Mouse (Mus musculus): Measurements from ENCODE around the gene Ifngr1. TPM values are rescaled to one million over a fixed set of nuclear protein-coding genes. Genes with fewer than 3 reads are reported as not detected.

Ifngr1 gene
- total and polyA plus RNA-seq, 3 experiments, result 15.4 to 18.6 TPM; not detected in 1

DNA sequence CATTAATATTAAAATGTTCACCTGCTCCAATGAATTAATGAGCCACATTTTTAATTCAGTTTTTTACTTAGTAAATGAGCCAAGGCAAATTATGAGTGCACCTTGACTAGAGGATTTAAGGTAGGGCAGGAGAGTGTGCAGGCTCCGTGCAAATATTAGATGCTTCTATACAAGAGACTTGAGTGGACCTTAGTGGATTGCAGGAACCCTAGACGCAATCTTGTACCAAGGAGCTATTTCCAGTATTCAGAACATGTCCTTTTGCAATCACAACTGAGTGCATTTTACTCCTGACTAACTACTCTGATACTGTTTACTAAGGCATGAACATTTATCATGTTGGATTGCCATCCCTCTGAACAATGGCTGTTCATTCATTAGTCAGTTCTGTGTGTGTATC is 19.9 kb downstream of the Ifngr1 start:
- Histone ChIP-seq H3K4me1 (ENCODE audit: control insufficient read depth in 1 of 2, insufficient read depth in 2 of 2, low read length in 2 of 2) (no peaks in the 10 kb centered on the region), H3K4me3 (ENCODE audit: control insufficient read depth in 1 of 2, insufficient read depth in 1 of 2, low read depth in 2 of 2, low read length in 2 of 2) (no peak overlapping the region), H3K9ac (ENCODE audit: control insufficient read depth, low read depth, low read length, poor library complexity, severe bottlenecking) (no peak overlapping the region), H3K27ac (ENCODE audit: control insufficient read depth, low read depth, low read length) (no peak overlapping the region), H3K79me2 (ENCODE audit: control insufficient read depth, insufficient read depth, low read length, poor library complexity) (no peaks in the 10 kb centered on the region), H3K9me3 (replicated peaks; ENCODE audit: insufficient read depth, low read length) (no peaks in the 10 kb centered on the region), H3K36me3 (ENCODE audit: control insufficient read depth in 1 of 2, insufficient read depth in 2 of 2, low read length in 2 of 2) (no peaks in the 10 kb centered on the region; a peak in 1 of 4 replicates), H3K27me3 (ENCODE audit: control insufficient read depth in 1 of 2, insufficient read depth in 2 of 2, low read length in 2 of 2) (no peaks in the 10 kb centered on the region; a peak in 2 of 4 replicates)
- no peak for TF ChIP-seq GABPA (IDR thresholded peaks at IDR 0.05; ENCODE audit: low read depth, low read length)
- no peak for TF ChIP-seq MEF2A (IDR thresholded peaks at IDR 0.05; ENCODE audit: extremely low read depth, insufficient replicate concordance, low read depth, low read length, poor library complexity, severe bottlenecking)
- no peak for TF ChIP-seq ZNF384 (IDR thresholded peaks at IDR 0.05; ENCODE audit: low read depth, low read length)
- DNase-seq (ENCODE audit: low read depth, low spot score), result no peak

DNA sequence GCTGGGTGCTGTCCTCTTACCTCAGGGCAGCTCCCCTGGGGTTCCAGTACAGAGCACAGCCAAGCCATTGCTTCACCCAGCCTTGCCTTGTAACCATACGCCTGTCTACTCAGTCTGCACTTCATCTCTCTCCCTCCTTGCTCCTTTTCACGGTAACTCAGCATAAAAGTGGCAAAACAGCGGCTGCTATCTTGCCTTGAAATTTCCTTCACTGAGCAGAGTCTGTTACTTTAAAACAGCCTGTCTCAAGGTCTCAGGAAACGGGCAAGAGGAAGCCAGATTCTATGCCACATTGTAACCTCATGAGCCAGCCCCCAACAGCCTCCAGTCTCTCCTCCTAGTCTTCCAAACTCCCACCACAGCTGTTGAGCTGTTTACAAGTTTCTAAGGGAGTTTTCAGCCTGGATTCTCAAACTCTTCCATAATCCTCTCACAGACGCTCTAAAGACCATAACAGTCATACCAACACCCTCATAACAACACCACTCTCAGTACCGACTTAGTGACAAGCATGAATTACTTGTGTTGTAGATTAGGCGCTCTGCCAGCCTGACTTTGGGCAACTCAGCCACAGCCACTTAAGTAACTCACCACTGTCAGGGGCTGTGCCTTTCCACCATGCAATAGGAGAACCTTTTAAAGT is 21.5 kb downstream of the Ifngr1 start:
- Histone ChIP-seq H3K4me3 (ENCODE audit: control insufficient read depth in 1 of 2, insufficient read depth in 1 of 2, low read depth in 2 of 2, low read length in 2 of 2) (no peak overlapping the region), H3K9ac (ENCODE audit: control insufficient read depth, low read depth, low read length, poor library complexity, severe bottlenecking) (no peak overlapping the region), H3K4me1 (ENCODE audit: control insufficient read depth in 1 of 2, insufficient read depth in 2 of 2, low read length in 2 of 2) (no peaks in the 10 kb centered on the region), H3K9me3 (replicated peaks; ENCODE audit: insufficient read depth, low read length) (no peaks in the 10 kb centered on the region), H3K36me3 (ENCODE audit: control insufficient read depth in 1 of 2, insufficient read depth in 2 of 2, low read length in 2 of 2) (no peaks in the 10 kb centered on the region; a peak in 1 of 4 replicates), H3K27me3 (ENCODE audit: control insufficient read depth in 1 of 2, insufficient read depth in 2 of 2, low read length in 2 of 2) (no peaks in the 10 kb centered on the region; a peak in 2 of 4 replicates), H3K79me2 (ENCODE audit: control insufficient read depth, insufficient read depth, low read length, poor library complexity) (no peaks in the 10 kb centered on the region), H3K27ac (ENCODE audit: control insufficient read depth, low read depth, low read length) (no peak overlapping the region)
- DNase-seq (ENCODE audit: low read depth, low spot score), result peak; percentile 10
- TF ChIP-seq TBP (IDR thresholded peaks at IDR 0.05; ENCODE audit: low read depth, low read length) (no peak), GATA1 (IDR thresholded peaks at IDR 0.05; ENCODE audit: low read depth, low read length) (no peak), MXI1 (IDR thresholded peaks at IDR 0.05; ENCODE audit: low read depth, low read length) (no peak), RCOR1 (IDR thresholded peaks at IDR 0.05; ENCODE audit: low read depth, low read length) (no peak), POLR2A (IDR thresholded peaks at IDR 0.05; ENCODE audit: control insufficient read depth in 1 of 2, insufficient read depth in 1 of 2, low read depth in 1 of 2, low read length in 2 of 2, poor library complexity in 1 of 2) (no peak), E2F4 (IDR thresholded peaks at IDR 0.05; ENCODE audit: borderline replicate concordance, low read depth, low read length) (no peak), EP300 (IDR thresholded peaks at IDR 0.05; ENCODE audit: low read depth in 1 of 2, low read length in 2 of 2) (no peak), NRF1 (IDR thresholded peaks at IDR 0.05; ENCODE audit: insufficient read depth, low read depth, low read length, poor library complexity, severe bottlenecking) (no peak), SMC3 (IDR thresholded peaks at IDR 0.05; ENCODE audit: low read depth, low read length) (no peak), ZKSCAN1 (IDR thresholded peaks at IDR 0.05; ENCODE audit: low read depth, low read length) (no peak), POLR2AphosphoS2 (IDR thresholded peaks at IDR 0.05; ENCODE audit: low read length) (no peak), CHD2 (IDR thresholded peaks at IDR 0.05; ENCODE audit: low read length) (no peak), MYB (IDR thresholded peaks at IDR 0.05; ENCODE audit: low read depth, low read length) (no peak), NELFE (IDR thresholded peaks at IDR 0.05; ENCODE audit: low read depth, low read length) (no peak), RAD21 (IDR thresholded peaks at IDR 0.05; ENCODE audit: low read depth, low read length) (no peak), MEF2A (IDR thresholded peaks at IDR 0.05; ENCODE audit: extremely low read depth, insufficient replicate concordance, low read depth, low read length, poor library complexity, severe bottlenecking) (no peak), ELF1 (IDR thresholded peaks at IDR 0.05; ENCODE audit: low read depth, low read length) (no peak), MAZ (IDR thresholded peaks at IDR 0.05; ENCODE audit: low read depth, low read length) (no peak), CHD1 (IDR thresholded peaks at IDR 0.05; ENCODE audit: low read depth, low read length) (no peak)

Data from MEL (cell line).